Mouse (Mus musculus) lung, adult 2 months (tissue): ENCODE measurements around the gene Gm10778. TPM values are rescaled to one million over a fixed set of nuclear protein-coding genes. Genes with fewer than 3 reads are reported as not detected.

Experiments
- polyA plus RNA-seq: library from polyadenylated mRNA; depleted of rRNA; stranded (reverse); fragments of >200 nt; gene quantifications from 2 replicates; pipeline ENCODE4 v1.2.3, GENCODE M21; 2012; rRNA removed

The Gm10778 gene
- polyA plus RNA-seq, 1 experiment = 0.57 TPM

Other genes with a start within 250 kb of the Gm10778 start
- 89.6 and 103 TPM in 2 replicates for gene Nfic, start 193.4 kb upstream of the Gm10778 start, polyA plus RNA-seq
- gene Celf5, start 166.3 kb upstream of the Gm10778 start, polyA plus RNA-seq = 0.92 and 1.1 TPM in 2 replicates
- gene Ncln, start 152.7 kb upstream of the Gm10778 start, polyA plus RNA-seq = 197 and 203 TPM in 2 replicates
- 40.3 and 47.5 TPM in 2 replicates for gene S1pr4, start 148.9 kb upstream of the Gm10778 start, polyA plus RNA-seq
- gene Gna15, start 124.8 kb upstream of the Gm10778 start, polyA plus RNA-seq = 8.5 and 9.5 TPM in 2 replicates
- gene Gna11, start 103.9 kb upstream of the Gm10778 start, polyA plus RNA-seq = 114 and 117 TPM in 2 replicates
- 1,275 and 1,423 TPM in 2 replicates for gene Aes, start 89.6 kb upstream of the Gm10778 start, polyA plus RNA-seq
- gene Tle2, start 74.5 kb upstream of the Gm10778 start, polyA plus RNA-seq = 164 and 218 TPM in 2 replicates
- 33.3 and 41.6 TPM in 2 replicates for gene Tle6, start 48.0 kb upstream of the Gm10778 start, polyA plus RNA-seq
- gene BC025920, start 42.8 kb upstream of the Gm10778 start, polyA plus RNA-seq = 0.57 and 1.1 TPM in 2 replicates
- 33.7 and 36.2 TPM in 2 replicates for gene Sirt6, start 21.3 kb upstream of the Gm10778 start, polyA plus RNA-seq
- gene Ankrd24, start 20.5 kb upstream of the Gm10778 start, polyA plus RNA-seq = 22.7 and 28.4 TPM in 2 replicates
- 0.45 and 0.47 TPM in 2 replicates for gene Zfp433, start 55.8 kb downstream of the Gm10778 start, polyA plus RNA-seq
- 0.33 and 0.56 TPM in 2 replicates for gene Gm3055, start 122.1 kb downstream of the Gm10778 start, polyA plus RNA-seq
- not detected in 2 replicates for gene Gm4767, start 163.1 kb downstream of the Gm10778 start, polyA plus RNA-seq
- 0.41 and 0.76 TPM in 2 replicates for gene Gm32687, start 214.9 kb downstream of the Gm10778 start, polyA plus RNA-seq